Mouse (Mus musculus) heart, adult 11 months (tissue): ENCODE data around the gene Clcn6.
"Not testable (repeated sequence)": the region's sequence is repeated elsewhere in the genome, so short reads cannot be mapped to it uniquely, and the experiment has no call there.

Experiments used
- DNase-seq: peaks from one replicate; pipeline ENCODE4 v3.0.0; 2022

Clcn6 gene

DNA sequence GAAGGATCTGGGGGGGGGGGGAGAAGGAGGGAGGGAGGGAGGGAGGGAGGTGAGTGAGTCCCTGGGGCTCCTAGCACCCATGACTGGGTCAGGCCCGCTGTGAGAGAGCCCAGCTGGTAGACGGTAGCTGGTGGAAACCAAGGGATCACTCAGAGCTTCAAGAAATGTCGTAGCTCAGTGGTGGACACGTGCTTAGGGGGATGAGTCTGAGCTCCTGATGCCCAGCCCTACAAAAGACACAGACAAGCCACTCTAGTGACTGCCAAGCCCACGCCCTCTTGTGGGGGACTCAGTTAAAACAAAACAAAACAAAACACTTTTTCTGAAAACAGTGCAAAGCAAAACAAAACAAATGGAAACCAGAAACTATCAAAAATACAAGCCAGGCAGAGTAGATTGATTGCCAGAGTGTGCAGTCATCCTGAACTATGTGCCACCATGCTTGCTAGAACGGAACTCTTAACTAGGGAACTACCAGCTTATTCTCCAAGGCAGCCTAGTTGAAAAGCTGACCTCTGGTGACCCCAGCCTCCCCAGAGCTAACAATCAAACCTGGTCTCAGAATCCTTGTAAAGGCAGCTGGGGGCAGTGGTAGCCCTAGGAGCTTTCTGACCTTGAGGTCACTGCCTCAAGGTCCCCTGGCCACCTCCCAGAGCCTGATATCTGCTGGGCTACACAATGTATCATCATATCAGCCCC is 27.2 kb upstream of the Clcn6 start:
- DNase-seq = peak; percentile 92

- DNase-seq = peak; percentile 93
Measured at GRCm38 (mm10) chr4:148061086-148061480, 22.5 kb upstream of the Clcn6 start.

DNA sequence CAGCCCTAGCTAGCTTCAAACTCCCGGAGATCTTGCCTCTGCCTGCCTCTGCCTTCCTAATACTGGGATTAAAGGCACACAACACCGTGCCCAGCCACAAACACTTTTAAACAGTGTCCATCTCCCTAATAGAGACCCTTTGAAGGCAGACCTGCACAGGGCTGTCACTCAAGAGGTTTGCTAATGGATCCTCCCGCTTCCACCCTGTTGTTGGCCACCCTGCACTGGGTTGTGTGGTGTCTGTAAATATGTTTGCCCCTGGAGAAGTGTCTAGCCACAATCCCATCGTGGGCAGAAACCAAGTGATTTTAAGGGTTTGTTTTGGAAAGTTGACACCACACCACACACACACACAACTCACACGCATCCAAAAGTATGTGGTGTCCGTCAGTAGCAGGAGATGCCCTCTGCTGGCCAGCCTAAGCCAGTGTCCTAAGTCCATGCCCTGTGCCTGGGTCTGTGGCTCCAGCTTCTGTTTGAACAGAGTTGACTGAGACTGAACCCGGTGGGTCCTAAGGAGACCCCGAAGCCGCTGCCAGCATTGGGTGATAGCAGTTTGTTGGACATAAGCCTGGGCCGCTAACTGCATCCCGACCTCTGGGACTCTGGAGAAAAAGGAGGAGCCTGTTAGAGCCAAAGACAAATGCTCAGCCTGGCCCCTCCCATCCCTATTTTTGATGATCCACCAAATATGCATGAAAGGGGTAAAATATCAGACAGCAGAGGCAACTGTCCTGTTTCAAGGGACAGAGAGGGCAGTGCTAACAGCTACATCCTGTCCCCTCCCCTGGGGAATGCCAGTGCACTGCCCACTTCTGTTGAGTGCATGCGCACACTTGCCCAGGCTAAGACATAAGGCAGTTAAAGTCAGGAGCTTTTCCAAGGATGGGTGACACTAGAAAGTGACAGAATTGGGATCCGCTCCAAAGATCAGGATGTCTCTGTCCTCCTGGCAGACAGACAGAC is 21.8 kb upstream of the Clcn6 start:
- peak; percentile 94 for DNase-seq

DNA sequence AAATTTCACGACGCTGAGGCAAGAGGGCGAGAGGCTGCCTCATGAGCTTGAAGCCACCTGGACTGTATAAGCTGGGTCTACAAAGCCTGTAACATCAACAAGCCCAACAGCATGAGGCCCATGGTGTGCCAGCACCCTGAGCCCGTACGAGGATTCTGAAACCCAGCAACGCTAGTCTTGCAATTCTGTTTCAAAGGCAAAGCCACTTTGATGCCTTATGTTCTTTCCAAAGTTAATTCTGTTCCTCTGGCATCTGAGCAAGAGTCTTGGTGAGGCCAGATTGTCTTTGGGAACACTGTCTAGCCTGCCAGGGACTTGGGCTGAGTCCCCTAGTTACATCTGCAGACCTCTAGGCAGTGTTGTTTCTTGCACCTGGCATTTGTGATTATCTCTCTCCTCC is 20.4 kb upstream of the Clcn6 start:
- peak; percentile 80 for DNase-seq

- DNase-seq = peak; percentile 90
Measured at GRCm38 (mm10) chr4:148058218-148058819, 19.7 kb upstream of the Clcn6 start.

- peak; percentile 90 for DNase-seq
Measured at GRCm38 (mm10) chr4:148057661-148058209, 19.1 kb upstream of the Clcn6 start.

DNA sequence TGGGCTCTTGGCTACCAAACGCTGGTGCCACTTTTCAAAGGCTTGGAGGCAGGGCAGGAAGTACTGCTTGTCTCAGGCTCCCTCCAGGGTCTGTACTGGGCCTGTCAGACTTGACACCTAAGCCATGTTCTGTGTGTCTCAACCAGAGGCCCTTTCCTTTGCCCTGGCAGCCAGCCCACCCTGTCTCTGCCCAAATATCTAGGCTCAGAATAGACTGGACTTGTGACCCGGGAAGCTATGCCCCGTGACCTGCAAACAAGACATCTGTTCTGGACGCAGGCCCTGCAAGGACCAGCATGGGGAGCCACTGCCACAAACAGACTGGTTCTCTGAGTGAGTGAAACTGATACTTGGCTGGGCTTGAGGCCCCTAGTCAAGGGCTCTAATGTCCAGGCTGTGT is 18.2 kb upstream of the Clcn6 start:
- peak; percentile 98 for DNase-seq

DNA sequence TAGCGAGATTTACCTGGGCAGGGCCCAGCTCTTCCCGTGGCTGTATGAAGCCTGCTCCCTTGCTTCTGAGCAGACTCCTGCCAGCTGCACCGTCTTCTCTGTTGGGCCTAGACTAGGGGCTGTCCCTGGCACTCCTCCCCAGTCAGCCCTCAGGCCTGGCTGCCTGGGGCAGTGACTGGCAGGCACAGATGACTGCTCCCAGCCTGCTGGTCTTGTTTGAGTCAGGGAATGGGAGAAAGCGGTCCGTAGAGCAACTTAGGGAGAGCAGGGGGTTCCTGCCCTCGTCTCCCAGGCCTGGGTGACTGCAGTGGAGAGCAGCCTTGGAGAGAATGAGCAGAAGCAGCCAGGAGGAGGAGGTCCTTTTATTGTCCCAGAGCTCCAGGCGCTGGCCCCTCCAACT is 17.6 kb upstream of the Clcn6 start:
- peak; percentile 91 for DNase-seq

DNA sequence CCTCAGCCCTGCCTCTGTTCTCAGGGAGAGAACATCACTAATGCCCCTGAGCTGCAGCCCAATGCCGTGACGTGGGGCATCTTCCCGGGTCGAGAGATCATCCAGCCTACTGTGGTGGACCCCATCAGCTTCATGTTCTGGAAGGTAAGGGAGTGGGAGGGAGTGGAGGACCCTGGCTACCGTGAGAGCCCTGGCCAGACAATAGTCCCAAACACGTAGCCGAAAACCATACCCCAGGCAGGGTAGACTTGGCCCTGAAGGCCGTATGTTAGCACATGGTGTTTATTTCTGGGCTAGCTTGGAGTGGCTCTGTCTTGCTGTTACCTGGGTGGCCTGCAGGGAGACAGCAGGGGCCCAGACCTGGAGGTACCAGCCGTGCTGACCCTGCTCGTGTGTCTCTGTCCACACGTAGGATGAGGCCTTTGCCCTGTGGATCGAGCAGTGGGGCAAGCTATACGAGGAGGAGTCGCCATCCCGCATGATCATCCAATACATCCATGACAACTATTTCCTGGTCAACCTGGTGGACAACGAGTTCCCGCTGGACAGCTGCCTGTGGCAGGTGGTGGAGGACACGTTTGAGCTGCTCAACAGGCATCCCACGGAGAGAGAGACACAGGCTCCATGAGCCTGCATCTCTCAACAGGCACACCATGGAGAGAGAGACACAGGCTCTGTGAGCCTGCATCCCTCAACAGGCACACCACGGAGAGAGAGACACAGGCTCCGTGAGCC is 16.5 kb upstream of the Clcn6 start:
- peak; percentile 86 for DNase-seq

DNA sequence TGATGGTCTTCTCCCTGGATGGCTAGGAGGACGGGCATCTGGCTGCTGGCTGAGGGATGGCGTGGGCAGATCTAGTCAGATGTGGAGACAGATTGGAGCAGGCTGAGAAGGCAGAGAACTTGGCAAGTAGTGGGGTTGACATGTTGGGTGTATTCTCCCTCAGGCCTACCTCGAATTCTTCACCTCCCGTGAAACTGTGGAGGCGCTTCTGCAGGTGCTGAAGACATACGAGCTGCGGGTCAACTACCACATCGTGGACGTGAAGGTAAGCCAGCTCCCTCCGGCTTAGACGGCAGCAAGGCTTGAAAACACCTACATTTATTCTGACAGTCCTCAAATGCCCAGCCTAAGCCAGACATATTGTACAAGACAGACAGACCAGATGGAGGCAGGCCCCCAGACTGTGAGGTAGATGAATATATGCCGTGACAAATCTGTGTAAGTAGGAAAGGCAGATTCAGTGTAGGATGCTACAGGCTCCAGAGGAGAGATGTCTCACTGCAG is 14.8 kb upstream of the Clcn6 start:
- peak; percentile 82 for DNase-seq

DNA sequence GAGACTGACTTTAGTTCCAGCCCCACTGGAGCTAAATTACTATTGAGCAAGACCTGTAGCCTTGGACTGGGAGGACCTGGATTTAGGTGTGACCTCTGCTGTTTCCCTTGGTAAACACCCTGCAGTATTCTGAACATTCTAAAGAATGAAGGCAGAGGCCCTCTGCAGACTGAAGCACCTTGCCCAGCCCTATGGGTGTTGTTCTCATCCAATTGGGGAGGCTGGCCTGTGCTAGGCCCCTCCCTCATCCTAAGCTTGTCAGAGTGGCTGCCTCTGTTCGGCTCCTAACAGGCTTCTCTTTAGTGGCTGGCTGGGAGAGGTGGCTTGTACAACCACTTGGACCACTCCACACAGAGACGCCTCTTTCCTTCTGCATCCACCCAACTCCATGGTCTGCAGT is 14.4 kb upstream of the Clcn6 start:
- DNase-seq = peak; percentile 87

DNA sequence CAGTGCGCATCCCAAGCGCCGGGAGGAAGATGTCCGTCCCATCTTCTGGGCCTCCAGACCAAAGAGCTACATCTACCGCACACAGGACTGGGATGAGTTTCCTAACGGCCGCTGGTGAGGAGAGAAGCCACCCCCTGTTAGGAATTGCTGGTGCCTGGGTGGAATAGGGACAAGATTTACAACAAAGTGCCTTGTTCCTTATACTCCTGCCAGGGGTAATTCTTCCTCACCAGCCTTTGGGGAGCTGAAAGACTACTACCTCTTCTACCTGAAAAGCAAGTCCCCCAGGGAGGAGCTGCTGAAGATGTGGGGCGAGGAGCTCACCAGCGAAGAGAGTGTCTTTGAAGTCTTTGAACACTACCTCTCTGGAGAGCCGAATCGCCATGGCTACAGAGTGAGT is 13.3 kb upstream of the Clcn6 start:
- DNase-seq = peak; percentile 83

DNA sequence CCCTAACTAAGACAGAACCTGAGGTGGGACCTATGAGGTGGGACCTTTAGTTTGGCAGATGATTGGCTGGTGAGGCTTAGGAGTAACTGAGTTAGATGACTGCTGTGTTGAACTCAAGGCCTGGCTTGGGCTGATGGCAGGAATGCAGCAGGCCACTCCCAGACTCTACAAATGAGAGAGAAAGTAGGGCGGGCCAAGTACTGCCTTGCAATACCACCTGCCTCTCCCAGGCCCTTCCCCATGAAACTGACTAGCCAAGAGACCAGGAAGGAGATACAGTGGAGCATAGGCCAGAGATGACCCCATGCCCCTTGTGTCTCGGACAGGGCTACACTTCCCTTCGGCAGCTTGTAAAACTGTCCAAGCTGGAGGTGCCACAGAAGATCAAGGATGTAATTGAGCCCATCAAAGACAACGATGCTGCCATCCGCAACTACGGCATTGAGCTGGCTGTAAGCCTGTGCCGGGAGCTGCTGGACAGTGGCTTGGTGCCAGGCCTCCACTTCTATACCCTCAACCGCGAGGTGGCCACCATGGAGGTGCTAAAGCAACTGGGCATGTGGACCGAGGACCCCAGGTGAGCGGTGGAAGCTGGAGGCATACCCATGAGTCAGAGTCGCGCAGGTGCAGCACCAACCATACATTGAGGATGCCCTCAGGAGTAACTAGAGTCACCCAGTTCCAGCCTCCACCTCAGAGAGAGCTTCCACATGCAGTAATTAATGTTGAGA is 12.6 kb upstream of the Clcn6 start:
- DNase-seq = peak; percentile 90

DNA sequence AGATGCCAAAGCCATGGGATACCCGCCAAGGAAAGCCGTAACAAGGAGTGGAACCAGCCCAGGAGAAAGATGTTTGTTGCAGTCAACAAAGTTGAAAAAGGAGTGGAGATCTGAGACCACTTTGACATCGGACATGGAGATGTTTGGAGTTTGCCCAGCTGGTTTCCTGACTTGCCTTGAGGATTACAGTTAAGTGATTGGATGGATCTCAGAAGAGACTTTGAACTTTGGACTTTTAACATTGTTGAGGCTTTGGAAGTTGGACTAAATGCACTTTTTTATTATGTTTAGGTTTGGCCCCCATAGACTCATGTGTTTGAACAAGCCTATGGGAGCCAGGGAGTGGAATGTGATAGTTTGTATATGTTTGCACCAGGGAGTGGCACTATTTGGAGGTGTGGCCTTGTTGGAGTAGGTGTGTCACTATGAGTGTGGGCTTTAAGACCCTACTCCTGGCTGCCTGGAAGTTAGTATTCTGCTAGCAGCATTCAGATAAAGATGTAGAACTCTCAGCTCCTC is 11.8 kb upstream of the Clcn6 start:
- not testable (repeated sequence) for DNase-seq

DNA sequence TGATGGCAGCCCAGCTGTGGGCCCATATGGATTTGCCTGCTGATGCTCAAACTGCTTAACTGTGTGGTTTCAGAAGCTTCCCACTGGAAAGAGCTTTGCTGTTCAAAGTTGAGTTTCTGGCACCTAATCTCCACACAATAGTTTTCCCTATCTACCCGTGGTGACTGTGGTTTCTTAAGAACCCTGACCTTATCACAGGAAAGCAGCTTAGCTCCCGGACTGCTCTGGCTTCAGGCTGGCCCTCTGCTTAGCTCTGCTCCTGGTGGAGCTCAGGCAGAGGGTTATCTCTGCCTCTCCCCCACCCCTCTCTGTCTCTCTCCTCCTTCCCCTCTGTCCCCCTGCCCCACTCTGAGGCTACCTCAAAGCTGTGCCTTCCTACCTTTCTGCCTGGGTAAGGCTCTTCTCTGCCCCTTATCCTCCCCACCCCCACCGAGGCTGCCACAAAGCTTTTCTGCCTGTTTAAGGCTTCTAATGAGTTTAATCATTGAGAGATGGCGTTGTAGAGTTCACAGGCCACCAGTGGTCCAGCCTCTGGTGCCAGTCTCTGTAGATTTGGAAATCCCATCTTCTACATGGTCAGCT is 7.9 kb upstream of the Clcn6 start:
- DNase-seq = peak; percentile 79

DNA sequence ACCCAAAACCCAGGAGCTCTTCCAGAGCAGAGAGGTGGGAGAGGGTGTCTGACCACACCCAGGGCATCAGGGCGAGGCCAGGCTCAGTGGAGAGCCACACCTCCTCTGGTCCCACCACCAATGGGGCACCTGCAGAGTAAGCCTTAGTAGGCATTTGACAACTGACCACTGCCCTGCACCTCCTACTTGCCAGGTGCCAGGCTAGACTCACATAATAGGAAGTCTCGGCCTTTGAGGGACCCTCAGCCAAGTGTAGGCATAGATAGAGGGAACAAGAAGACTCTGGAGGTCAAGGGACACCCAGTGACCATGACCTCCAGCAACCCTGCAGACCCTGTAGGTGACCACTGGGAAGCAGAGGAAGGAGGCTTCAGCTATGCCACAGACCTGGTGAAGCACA is 5.5 kb upstream of the Clcn6 start:
- DNase-seq = peak; percentile 90

GRCm38 (mm10) chr4:148043327-148043726 is 4.7 kb upstream of the Clcn6 start:
- DNase-seq = peak; percentile 89

GRCm38 (mm10) chr4:148041611-148042191 is 3.1 kb upstream of the Clcn6 start:
- DNase-seq = peak; percentile 97

DNA sequence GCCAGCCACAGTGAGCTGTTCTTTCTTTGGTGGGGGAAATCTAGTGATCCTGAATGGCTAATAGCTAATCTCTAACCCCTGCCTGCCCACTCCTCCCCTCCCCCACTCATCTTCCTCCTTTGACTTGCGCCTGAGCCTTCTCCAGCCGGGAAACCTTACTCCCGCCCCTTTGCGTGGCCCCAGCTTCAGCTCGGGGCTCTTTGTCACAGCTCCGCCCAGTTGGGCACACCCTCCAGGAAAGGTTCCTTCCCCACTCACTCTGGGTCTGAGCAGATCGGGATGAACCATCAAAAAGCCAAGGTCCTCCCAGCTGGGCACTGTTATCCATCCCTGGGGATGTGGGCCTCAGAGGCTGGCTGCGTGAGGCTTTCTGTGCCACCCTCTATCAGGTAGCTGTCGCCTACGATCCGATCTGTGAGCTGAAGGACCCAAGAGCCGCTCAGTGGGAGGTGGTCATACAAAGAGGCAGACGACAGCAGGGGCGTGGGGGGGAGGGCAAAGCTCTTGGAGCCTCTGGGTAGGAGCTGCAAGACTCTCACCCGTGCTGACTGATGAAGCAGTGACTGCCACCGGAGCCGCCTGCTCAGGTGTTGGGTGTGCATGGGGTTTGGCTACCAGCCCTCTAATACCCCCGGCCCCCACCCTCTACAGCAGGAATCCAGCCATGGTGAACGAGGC is 2.5 kb upstream of the Clcn6 start:
- peak; percentile 99 for DNase-seq
